In the genomic region with DNA sequence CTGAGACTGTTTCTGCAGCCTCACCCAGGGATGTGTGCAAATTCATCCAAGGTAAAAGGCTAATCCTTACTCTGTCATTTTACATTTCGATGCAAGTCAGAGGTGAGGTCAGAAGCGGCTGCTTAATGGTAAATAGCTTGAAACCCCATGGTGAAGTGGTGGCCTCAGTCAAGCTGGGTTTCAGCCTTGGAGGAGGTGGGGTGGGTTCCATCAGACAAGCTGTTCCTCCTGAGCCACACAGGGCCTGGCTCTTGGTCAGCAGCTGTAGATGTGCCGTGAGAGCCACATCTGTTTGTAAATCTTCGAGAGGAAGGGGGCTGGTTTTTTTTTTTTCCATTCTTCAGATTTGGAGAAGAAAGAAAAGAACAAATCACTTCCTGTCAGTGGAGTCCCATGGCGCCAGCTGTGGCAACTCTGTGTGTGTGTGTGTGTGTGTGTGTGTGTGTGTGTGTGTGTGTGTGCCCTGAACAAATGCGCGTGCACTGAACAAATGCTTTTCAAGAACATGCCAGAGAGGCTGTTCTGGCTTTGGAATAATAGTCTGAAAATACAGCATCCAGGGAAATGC, we compare ENCODE assay signal across 15 mouse cellular contexts.
DNase-seq lines count a peak whose midpoint lies in the region; ATAC-seq lines count a peak whose summit lies in the region.
"Had no signal": no experiment of that assay in that cellular context is flagged by ENCODE, and none has a peak within 500 bp of the region (broad histone marks: within the 10 kb centered on the region; RNA-seq: fewer than 3 reads in every experiment).

No protein-coding gene starts in this region.

- H3K27ac ChIP-seq in kidney, embryonic 16.5 days (ENCODE audit: low read length) = peak overlapping the region; percentile 20; the same call in 1 of the 2 replicates
- H3K27ac ChIP-seq: forebrain, embryonic 15.5 days; heart, embryonic 15.5 days; liver, embryonic 13.5 days had no signal

- no peaks in the 10 kb centered on the region for H3K27me3 ChIP-seq in kidney, embryonic 16.5 days (ENCODE audit: insufficient read depth, low read length)
- H3K27me3 ChIP-seq: embryonic facial prominence, embryonic 13.5 days; forebrain, embryonic 15.5 days; heart, embryonic 15.5 days; liver, embryonic 13.5 days had no signal

- H3K9me3 ChIP-seq in kidney, embryonic 16.5 days (ENCODE audit: low read length) = no peaks in the 10 kb centered on the region
- H3K9me3 ChIP-seq: embryonic facial prominence, embryonic 13.5 days; forebrain, embryonic 15.5 days; heart, embryonic 15.5 days; liver, embryonic 13.5 days had no signal

- H3K36me3 ChIP-seq in kidney, embryonic 16.5 days (ENCODE audit: insufficient read depth, low read length) = no peaks in the 10 kb centered on the region
- H3K36me3 ChIP-seq: embryonic facial prominence, embryonic 13.5 days; forebrain, embryonic 15.5 days; heart, embryonic 15.5 days; liver, embryonic 13.5 days had no signal

- H3K4me3 ChIP-seq in kidney, embryonic 16.5 days (ENCODE audit: low read length) = no peak overlapping the region
- H3K4me3 ChIP-seq: embryonic facial prominence, embryonic 13.5 days; forebrain, embryonic 15.5 days; heart, embryonic 15.5 days; liver, embryonic 13.5 days had no signal

- H3K4me2 ChIP-seq in kidney, embryonic 16.5 days (replicated peaks; ENCODE audit: low read depth, low read length) = no peak overlapping the region
- H3K4me2 ChIP-seq: embryonic facial prominence, embryonic 13.5 days; forebrain, embryonic 15.5 days; heart, embryonic 15.5 days; liver, embryonic 13.5 days; midbrain, embryonic 11.5 days had no signal

- H3K9ac ChIP-seq in kidney, embryonic 16.5 days (replicated peaks; ENCODE audit: low read length) = no peak overlapping the region
- H3K9ac ChIP-seq: embryonic facial prominence, embryonic 13.5 days; forebrain, embryonic 15.5 days; heart, embryonic 15.5 days; liver, embryonic 13.5 days had no signal

- peak; percentile 8 for DNase-seq in CD4-positive, CD25-positive, alpha-beta regulatory T cell, adult 2 months (ENCODE audit: low read depth, low spot score)
- DNase-seq in kidney, adult 8-10 months = no peak
- DNase-seq in CD4-positive helper T cell, adult 2 months (ENCODE audit: low read depth, low spot score) = peak; percentile 43
- peak; percentile 35 for DNase-seq in lung, postnatal 36 days
- no peak for DNase-seq in frontal cortex, postnatal 10 days (ENCODE audit: low spot score in 2 of 2)
- DNase-seq: cerebellum, adult 2 months; liver, embryonic 13.5 days had no signal

- peaks cover 4% of the 10 kb centered on the region; the same call in 1 of the 2 replicates for H3K4me1 ChIP-seq in kidney, embryonic 16.5 days (ENCODE audit: insufficient read depth, low read length)
- H3K4me1 ChIP-seq: forebrain, embryonic 15.5 days; liver, embryonic 13.5 days had no signal

- 49% methylated on average over 7 of the region's 7 CpGs for WGBS in kidney, embryonic 16.5 days

- ATAC-seq in CD4-positive, CD25-positive, alpha-beta regulatory T cell, adult 4 months = no peak
- no peak; the same call in 1 of the 2 replicates for ATAC-seq in kidney, embryonic 16.5 days (ENCODE audit: low FRiP score, low TSS enrichment)
- no peak for ATAC-seq in activated CD4-positive, CD25-positive, alpha-beta regulatory T cell, adult 4 months
- ATAC-seq: forebrain, embryonic 15.5 days; hindbrain, embryonic 16.5 days had no signal

Comparison
In these comparisons a context has a peak if more than half of its experiments do, and no peak if none do; other contexts are left out.
1. DNase-seq: peak in CD4-positive, CD25-positive, alpha-beta regulatory T cell, adult 2 months (single experiment), CD4-positive helper T cell, adult 2 months (single experiment) and lung, postnatal 36 days (single experiment); none in kidney, adult 8-10 months (0 of 2) and frontal cortex, postnatal 10 days (0 of 2).